Mouse (Mus musculus) midbrain, embryonic 16.5 days (tissue): Measurements from ENCODE around the gene Ip6k3. TPM values are rescaled to one million over a fixed set of nuclear protein-coding genes. Genes with fewer than 3 reads are reported as not detected.

ENCODE experiments used
- polyA plus RNA-seq: library from polyadenylated mRNA; unstranded; fragments of >200 nt; fragmentation: Nextera tagmentation; extraction: Ambion mirVana; gene quantifications from 2 replicates; pipeline ENCODE4 v1.2.1, GENCODE M21; 2015

Ip6k3 gene
- polyA plus RNA-seq, 1 experiment from 2014 or later: 0.15 TPM

Other genes starting within 250 kb of the Ip6k3 start
- gene Phf1, start 234.7 kb downstream of the Ip6k3 start, polyA plus RNA-seq: 24.5 and 28.0 TPM in 2 replicates
- 130 TPM in 2 replicates for gene Cuta, start 228.2 kb downstream of the Ip6k3 start, polyA plus RNA-seq
- 4.3 and 4.6 TPM in 2 replicates for gene Syngap1, start 226.5 kb downstream of the Ip6k3 start, polyA plus RNA-seq
- gene Zbtb9, start 194.6 kb downstream of the Ip6k3 start, polyA plus RNA-seq: 13.8 and 15.9 TPM in 2 replicates
- 2.9 and 3.7 TPM in 2 replicates for gene Bak1, start 138.8 kb downstream of the Ip6k3 start, polyA plus RNA-seq
- 0.70 and 0.73 TPM in 2 replicates for gene Itpr3, start 110.5 kb downstream of the Ip6k3 start, polyA plus RNA-seq
- gene Uqcc2, start 33.9 kb downstream of the Ip6k3 start, polyA plus RNA-seq: 360 and 384 TPM in 2 replicates
- gene Lemd2, start 36.7 kb upstream of the Ip6k3 start, polyA plus RNA-seq: 20.8 and 22.8 TPM in 2 replicates